Mouse (Mus musculus) stomach, postnatal 0 days (tissue): ENCODE measurements around the gene Gm8947.

ENCODE experiments used
- CTCF ChIP-seq: IDR thresholded peaks from 2 replicates; pipeline ENCODE4 v1.5.1; 2016; ENCODE audit warnings: antibody characterized with exemption, low read depth, mild to moderate bottlenecking, moderate library complexity
- EP300 ChIP-seq: optimal IDR thresholded peaks from 2 replicates; pipeline ENCODE3; 2016; ENCODE audit warnings: antibody characterized with exemption

DNA sequence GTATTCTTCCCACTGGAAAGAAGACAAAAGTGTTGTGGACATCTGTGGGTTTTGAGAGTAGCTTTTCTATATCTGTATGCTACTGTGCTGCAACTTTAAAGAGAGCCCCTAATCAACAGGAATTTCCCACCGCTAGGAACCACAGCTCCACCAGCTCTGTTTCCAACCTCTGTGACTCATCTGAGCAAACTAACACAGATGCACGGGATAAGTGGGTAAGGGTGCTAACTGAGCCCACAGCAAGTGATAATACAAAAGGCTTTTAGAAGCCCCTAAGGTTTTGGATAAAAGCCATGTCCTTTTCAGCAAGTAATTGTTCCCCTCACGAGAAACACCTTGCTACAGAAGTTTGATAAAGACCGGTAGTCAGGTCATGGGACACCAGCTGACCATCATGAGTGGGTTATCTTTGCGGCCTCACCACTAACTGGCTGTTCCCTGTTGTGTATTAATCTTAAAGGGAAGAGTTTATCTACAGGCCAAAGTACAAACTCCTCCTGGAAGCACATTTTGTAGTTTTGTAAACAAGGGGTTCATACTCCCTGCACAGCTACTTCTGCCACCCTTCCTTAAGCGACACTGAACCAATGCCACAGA is 39.0 kb upstream of the Gm8947 start:
- TF ChIP-seq EP300 (no peak), CTCF (no peak)
